Mouse (Mus musculus): ENCODE measurements around the gene 2610301B20Rik. TPM values are rescaled to one million over a fixed set of nuclear protein-coding genes. Genes with fewer than 3 reads are reported as not detected.
A peak's percentile ranks its signal among the peaks of the same experiment; 100 is the strongest.

Gene 2610301B20Rik
- polyA plus RNA-seq, 1 experiment = 21.6 TPM

GRCm38 (mm10) chr4:10883740-10884408 is 9.6 kb downstream of the 2610301B20Rik start:
- TF ChIP-seq GATA1 (IDR thresholded peaks at IDR 0.05; ENCODE audit: low read length) = no peak

GRCm38 (mm10) chr4:10888835-10889234 is 14.5 kb downstream of the 2610301B20Rik start:
- no peak for TF ChIP-seq GATA1 (IDR thresholded peaks at IDR 0.05; ENCODE audit: low read length)

- no peak for TF ChIP-seq GATA1 (IDR thresholded peaks at IDR 0.05; ENCODE audit: low read length)
These were observed 22.0 kb downstream of the 2610301B20Rik start for GRCm38 (mm10) chr4:10896262-10896661.

GRCm38 (mm10) chr4:10896859-10897258 is 22.6 kb downstream of the 2610301B20Rik start:
- no peak for TF ChIP-seq GATA1 (IDR thresholded peaks at IDR 0.05; ENCODE audit: low read length)

GRCm38 (mm10) chr4:10905234-10905801 is 31.0 kb downstream of the 2610301B20Rik start:
- no peak for TF ChIP-seq GATA1 (IDR thresholded peaks at IDR 0.05; ENCODE audit: low read length)

GRCm38 (mm10) chr4:10911909-10912478 is 37.7 kb downstream of the 2610301B20Rik start:
- no peak for TF ChIP-seq GATA1 (IDR thresholded peaks at IDR 0.05; ENCODE audit: low read length)

GRCm38 (mm10) chr4:10912611-10913301 is 38.5 kb downstream of the 2610301B20Rik start:
- TF ChIP-seq GATA1 (IDR thresholded peaks at IDR 0.05; ENCODE audit: low read length) = no peak

- no peak for TF ChIP-seq GATA1 (IDR thresholded peaks at IDR 0.05; ENCODE audit: low read length)
These were observed 39.1 kb downstream of the 2610301B20Rik start for GRCm38 (mm10) chr4:10913409-10913808.

GRCm38 (mm10) chr4:10914766-10915165 is 40.5 kb downstream of the 2610301B20Rik start:
- TF ChIP-seq GATA1 (IDR thresholded peaks at IDR 0.05; ENCODE audit: low read length) = peak; percentile 58

- no peak for TF ChIP-seq GATA1 (IDR thresholded peaks at IDR 0.05; ENCODE audit: low read length)
These were observed 41.0 kb downstream of the 2610301B20Rik start for GRCm38 (mm10) chr4:10915271-10915670.

- TF ChIP-seq GATA1 (IDR thresholded peaks at IDR 0.05; ENCODE audit: low read length) = no peak
These were observed 44.1 kb downstream of the 2610301B20Rik start for GRCm38 (mm10) chr4:10918402-10918801.

- TF ChIP-seq GATA1 (IDR thresholded peaks at IDR 0.05; ENCODE audit: low read length) = no peak
These were observed 44.8 kb downstream of the 2610301B20Rik start for GRCm38 (mm10) chr4:10919097-10919496.

GRCm38 (mm10) chr4:10919530-10919929 is 45.2 kb downstream of the 2610301B20Rik start:
- TF ChIP-seq GATA1 (IDR thresholded peaks at IDR 0.05; ENCODE audit: low read length) = no peak

GRCm38 (mm10) chr4:10919987-10920386 is 45.7 kb downstream of the 2610301B20Rik start:
- no peak for TF ChIP-seq GATA1 (IDR thresholded peaks at IDR 0.05; ENCODE audit: low read length)

GRCm38 (mm10) chr4:10920622-10921021 is 46.3 kb downstream of the 2610301B20Rik start:
- TF ChIP-seq GATA1 (IDR thresholded peaks at IDR 0.05; ENCODE audit: low read length) = no peak

- TF ChIP-seq GATA1 (IDR thresholded peaks at IDR 0.05; ENCODE audit: low read length) = no peak
These were observed 48.9 kb downstream of the 2610301B20Rik start for GRCm38 (mm10) chr4:10923180-10923579.
